Mouse (Mus musculus) MEL (cell line): ENCODE results near the gene Cacng4. TPM values are rescaled to one million over a fixed set of nuclear protein-coding genes. Genes with fewer than 3 reads are reported as not detected.
A peak's percentile ranks its signal among the peaks of the same experiment; 100 is the strongest.

Experiments
- DNase-seq: peaks from one replicate; pipeline ENCODE4 v3.0.0; 2011; ENCODE audit warnings: low read depth, low spot score
- H3K27ac ChIP-seq: 2 replicates; pipeline ENCODE4 v1.5.1; 2012; ENCODE audit warnings: low read depth, mild to moderate bottlenecking, control low read depth, low read length, moderate library complexity; ENCODE audit not compliant: control insufficient read depth
- H3K27me3 ChIP-seq, 2 experiments: fragments of 150-350 bp in 1 of 2; sonication (generic) in 1 of 2; 2 replicates each; pipeline ENCODE4 v1.6.1; 2012; ENCODE audit warnings: low read length in 2 of 2, mild to moderate bottlenecking in 2 of 2, improper control_type of control experiment in 1 of 2, moderate library complexity in 1 of 2; ENCODE audit not compliant: insufficient read depth in 2 of 2, control insufficient read depth in 1 of 2
- H3K36me3 ChIP-seq, 2 experiments: 2 replicates each; pipeline ENCODE4 v1.6.1; 2012 to 2014; ENCODE audit warnings: low read length in 2 of 2, improper control_type of control experiment in 1 of 2, inconsistent platforms in 1 of 2, mild to moderate bottlenecking in 1 of 2; ENCODE audit not compliant: insufficient read depth in 2 of 2, control insufficient read depth in 1 of 2
- H3K4me1 ChIP-seq, 2 experiments: fragments of 150-350 bp in 1 of 2; sonication (generic) in 1 of 2; 2 replicates each; pipeline ENCODE4 v1.6.1; 2012; ENCODE audit warnings: low read length in 2 of 2, improper control_type of control experiment in 1 of 2, mild to moderate bottlenecking in 1 of 2; ENCODE audit not compliant: insufficient read depth in 2 of 2, control insufficient read depth in 1 of 2
- H3K4me3 ChIP-seq, 2 experiments: fragments of 150-350 bp in 1 of 2; sonication (generic) in 1 of 2; 2 replicates each; pipeline ENCODE4 v1.5.1; 2012; ENCODE audit warnings: low read depth in 2 of 2, low read length in 2 of 2, mild to moderate bottlenecking in 2 of 2, moderate library complexity in 2 of 2, control low read depth in 1 of 2, improper control_type of control experiment in 1 of 2; ENCODE audit not compliant: control insufficient read depth in 1 of 2, insufficient read depth in 1 of 2
- H3K79me2 ChIP-seq: 2 replicates; pipeline ENCODE4 v1.6.1; 2012; ENCODE audit warnings: mild to moderate bottlenecking, low read length, moderate library complexity; ENCODE audit not compliant: control insufficient read depth, poor library complexity, insufficient read depth
- H3K9ac ChIP-seq: 2 replicates; pipeline ENCODE4 v1.6.1; 2012; ENCODE audit warnings: low read depth, mild to moderate bottlenecking, control low read depth, low read length, moderate library complexity; ENCODE audit not compliant: control insufficient read depth, poor library complexity, severe bottlenecking
- H3K9me3 ChIP-seq: fragments of 150-350 bp; sonication (generic); replicated peaks from 2 replicates; pipeline ENCODE4 v1.6.1; 2012; ENCODE audit warnings: mild to moderate bottlenecking, low read length, improper control_type of control experiment, moderate library complexity; ENCODE audit not compliant: insufficient read depth
- CHD1 ChIP-seq: IDR thresholded peaks from 2 replicates; pipeline ENCODE4 v1.6.1; 2012; ENCODE audit warnings: low read depth, mild to moderate bottlenecking, inconsistent platforms, low read length, improper control_type of control experiment
- CTCF ChIP-seq, 3 experiments: IDR thresholded peaks in 2 of 3; conservative IDR thresholded peaks in 1 of 3; 2 replicates each; pipeline ENCODE4 v1.5.1; 2011 to 2012; ENCODE audit warnings: low read length in 3 of 3, low read depth in 2 of 3, mild to moderate bottlenecking in 2 of 3, improper control_type of control experiment in 1 of 3, inconsistent platforms in 1 of 3, mixed read lengths in 1 of 3, moderate library complexity in 1 of 3; ENCODE audit not compliant: control insufficient read depth in 1 of 3, insufficient read depth in 1 of 3, poor library complexity in 1 of 3, severe bottlenecking in 1 of 3
- GATA1 ChIP-seq: IDR thresholded peaks from 2 replicates; pipeline ENCODE4 v1.6.1; 2011; ENCODE audit warnings: low read depth, low read length, improper control_type of control experiment
- JUND ChIP-seq: IDR thresholded peaks from 2 replicates; pipeline ENCODE4 v1.6.1; 2011; ENCODE audit warnings: low read depth, mild to moderate bottlenecking, improper control_type of control experiment, low read length
- MAX ChIP-seq: IDR thresholded peaks from 2 replicates; pipeline ENCODE4 v1.6.1; 2011; ENCODE audit warnings: low read length, improper control_type of control experiment
- MAZ ChIP-seq: IDR thresholded peaks from 2 replicates; pipeline ENCODE4 v1.6.1; 2012; ENCODE audit warnings: low read depth, mild to moderate bottlenecking, inconsistent platforms, low read length, improper control_type of control experiment
- MEF2A ChIP-seq: IDR thresholded peaks from 2 replicates; pipeline ENCODE4 v1.6.1; 2014; ENCODE audit warnings: low read depth, mild to moderate bottlenecking, inconsistent platforms, low read length, improper control_type of control experiment; ENCODE audit not compliant: poor library complexity, insufficient replicate concordance, severe bottlenecking; ENCODE audit errors: extremely low read depth
- MXI1 ChIP-seq: IDR thresholded peaks from 2 replicates; pipeline ENCODE4 v1.6.1; 2011; ENCODE audit warnings: mild to moderate bottlenecking, low read depth, low read length, improper control_type of control experiment
- MYC ChIP-seq: IDR thresholded peaks from 2 replicates; pipeline ENCODE4 v1.6.1; 2011; ENCODE audit warnings: low read depth, mild to moderate bottlenecking, low read length, improper control_type of control experiment, moderate library complexity
- NELFE ChIP-seq: IDR thresholded peaks from 2 replicates; pipeline ENCODE4 v1.6.1; 2011; ENCODE audit warnings: low read depth, low read length, improper control_type of control experiment
- POLR2A ChIP-seq, 2 experiments: IDR thresholded peaks; 2 replicates each; pipeline ENCODE4 v1.6.1; 2011 to 2012; ENCODE audit warnings: low read length in 2 of 2, mild to moderate bottlenecking in 2 of 2, control low read depth in 1 of 2, improper control_type of control experiment in 1 of 2, low read depth in 1 of 2, moderate library complexity in 1 of 2; ENCODE audit not compliant: control insufficient read depth in 1 of 2, insufficient read depth in 1 of 2, poor library complexity in 1 of 2
- SIN3A ChIP-seq: IDR thresholded peaks from 2 replicates; pipeline ENCODE4 v1.6.1; 2012; ENCODE audit warnings: low read length, improper control_type of control experiment, inconsistent platforms
- TAL1 ChIP-seq: IDR thresholded peaks from 2 replicates; pipeline ENCODE4 v1.6.1; 2012; ENCODE audit warnings: mild to moderate bottlenecking, inconsistent platforms, low read length, moderate library complexity, mixed read lengths
- TBP ChIP-seq: IDR thresholded peaks from 2 replicates; pipeline ENCODE4 v1.8.0; 2011; ENCODE audit warnings: low read depth, low read length, improper control_type of control experiment
- USF1 ChIP-seq: IDR thresholded peaks from 2 replicates; pipeline ENCODE4 v1.6.1; 2014; ENCODE audit warnings: low read depth, mild to moderate bottlenecking, inconsistent platforms, low read length, improper control_type of control experiment, moderate library complexity
- ZC3H11A ChIP-seq: IDR thresholded peaks from 2 replicates; pipeline ENCODE4 v1.6.1; 2012; ENCODE audit warnings: low read depth, mild to moderate bottlenecking, inconsistent platforms, low read length, improper control_type of control experiment
- ZMIZ1 ChIP-seq: IDR thresholded peaks from 2 replicates; pipeline ENCODE4 v1.6.1; 2012; ENCODE audit warnings: low read depth, mild to moderate bottlenecking, inconsistent platforms, low read length, improper control_type of control experiment, moderate library complexity
- ZNF384 ChIP-seq: IDR thresholded peaks from 2 replicates; pipeline ENCODE4 v1.6.1; 2012; ENCODE audit warnings: low read depth, mild to moderate bottlenecking, inconsistent platforms, low read length, improper control_type of control experiment
- polyA plus RNA-seq, 2 experiments: library from polyadenylated mRNA; stranded (reverse) in 1 of 2; unstranded in 1 of 2; fragments of >175 nt in 1 of 2; fragments of >200 nt in 1 of 2; gene quantifications; 2 replicates each; pipeline versions ENCODE4 v1.2.1 to v1.2.4; 2012; ENCODE audit warnings: low replicate concordance in 2 of 2, low read depth in 1 of 2; ENCODE audit not compliant: insufficient read length in 2 of 2, insufficient read depth in 1 of 2, missing spikeins in 1 of 2
- total RNA-seq: library from RNA; depleted of rRNA; stranded (reverse); fragments of 300-350 nt; gene quantifications from 2 replicates; pipeline ENCODE4 v1.2.3, GENCODE M21; 2012

Gene Cacng4
- total and polyA plus RNA-seq, 3 experiments = not detected

GRCm38 (mm10) chr11:107760001-107760400, 34.4 kb downstream of the Cacng4 start:
- Histone ChIP-seq H3K36me3 (no peaks in the 10 kb centered on the region), H3K9ac (no peak overlapping the region), H3K4me1 (no peaks in the 10 kb centered on the region), H3K27ac (no peak overlapping the region), H3K4me3 (no peak overlapping the region), H3K27me3 (peaks cover 0 to 5% of the 10 kb centered on the region in 2 experiments; a peak in 1 of 4 replicates), H3K79me2 (no peaks in the 10 kb centered on the region), H3K9me3 (no peaks in the 10 kb centered on the region)
- TF ChIP-seq MEF2A (no peak), MAZ (no peak), ZNF384 (no peak), SIN3A (no peak), ZMIZ1 (no peak), GATA1 (no peak), CTCF (IDR thresholded peaks at IDR 0.05 in 2 of 3, conservative IDR thresholded peaks at IDR 0.05 in 1 of 3; ENCODE audit: control insufficient read depth in 1 of 3, insufficient read depth in 1 of 3, low read depth in 2 of 3, low read length in 3 of 3, poor library complexity in 1 of 3, severe bottlenecking in 1 of 3) (no peak), ZC3H11A (no peak), TBP (no peak), TAL1 (no peak), MYC (no peak), MXI1 (no peak), POLR2A (IDR thresholded peaks at IDR 0.05; ENCODE audit: control insufficient read depth in 1 of 2, insufficient read depth in 1 of 2, low read depth in 1 of 2, low read length in 2 of 2, poor library complexity in 1 of 2) (no peak), NELFE (no peak), CHD1 (no peak), JUND (no peak), MAX (no peak)
- DNase-seq = no peak

DNA sequence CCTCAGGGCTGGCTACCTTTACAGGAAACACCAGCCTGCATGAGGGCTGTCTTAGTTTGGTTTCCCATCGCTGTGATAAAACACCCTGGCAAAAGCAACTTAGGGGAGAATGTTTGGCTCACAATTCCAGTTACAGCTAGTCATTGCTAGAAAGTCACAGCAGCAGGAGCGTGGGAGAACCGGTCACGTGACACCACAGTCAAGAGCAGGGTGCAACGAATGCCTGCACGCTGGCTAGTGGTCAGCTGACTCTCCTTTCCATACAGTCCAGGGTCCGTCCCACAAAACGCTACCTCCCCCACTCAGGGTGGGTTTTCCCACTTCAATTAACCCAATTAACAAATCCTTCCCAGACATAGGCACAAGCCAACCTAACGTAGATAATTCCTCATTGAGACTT, 34.8 kb downstream of the Cacng4 start:
- H3K9ac ChIP-seq = no peak overlapping the region
- peak; percentile 45; the same call in 1 of the 2 replicates for TF ChIP-seq USF1
- TF ChIP-seq MAX = no peak
- TF ChIP-seq, all 39 proteins: peak for 1
- Histone ChIP-seq H3K9me3 (no peaks in the 10 kb centered on the region), H3K4me3 (no peak overlapping the region), H3K36me3 (no peaks in the 10 kb centered on the region), H3K79me2 (no peaks in the 10 kb centered on the region), H3K4me1 (no peaks in the 10 kb centered on the region), H3K27ac (no peak overlapping the region), H3K27me3 (peaks cover 0 to 5% of the 10 kb centered on the region in 2 experiments; a peak in 1 of 4 replicates)
- DNase-seq = no peak
